ENCODE assay signal across 9 mouse cellular contexts in the genomic region with DNA sequence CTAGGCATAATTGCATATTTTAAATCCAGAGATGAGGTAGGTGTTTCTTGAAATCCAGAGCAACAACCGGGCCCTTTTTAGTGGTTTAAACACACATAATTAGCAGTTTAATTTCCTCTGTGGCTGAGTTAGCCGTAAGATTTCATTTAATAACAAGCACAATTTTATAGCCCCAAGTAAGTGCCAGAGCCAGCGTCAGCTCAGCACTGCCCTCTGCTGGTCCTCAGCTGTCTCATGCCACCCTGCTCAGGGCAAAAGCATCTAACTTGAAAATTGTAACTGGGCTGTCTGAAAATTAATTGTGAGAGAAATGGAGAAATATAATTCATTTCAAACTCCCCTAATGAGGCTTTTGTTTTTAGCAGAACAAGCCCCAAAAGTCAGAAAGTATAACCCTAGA.
DNase-seq lines count a peak whose midpoint lies in the region; ATAC-seq and TF ChIP-seq lines count a peak whose summit lies in the region.
"Had no signal": no experiment of that assay in that cellular context is flagged by ENCODE, and none has a peak within 500 bp of the region (broad histone marks: within the 10 kb centered on the region; RNA-seq: fewer than 3 reads in every experiment).

No protein-coding gene starts in this region.

- H3K9ac ChIP-seq in hindbrain, embryonic 13.5 days, result no peak overlapping the region
- H3K9ac ChIP-seq in midbrain, embryonic 16.5 days (ENCODE audit: low read depth, low read length), result no peak overlapping the region
- H3K9ac ChIP-seq: liver, embryonic 15.5 days had no signal

- no peak overlapping the region for H3K4me2 ChIP-seq in hindbrain, embryonic 13.5 days
- H3K4me2 ChIP-seq in midbrain, embryonic 16.5 days (ENCODE audit: low read length), result no peak overlapping the region
- H3K4me2 ChIP-seq: liver, embryonic 15.5 days had no signal

- peaks cover 14% of the 10 kb centered on the region; the same call in 1 of the 2 replicates for H3K27me3 ChIP-seq in hindbrain, embryonic 13.5 days
- H3K27me3 ChIP-seq in midbrain, embryonic 16.5 days (ENCODE audit: control insufficient read depth, insufficient read depth, low read depth, low read length), result no peaks in the 10 kb centered on the region; the same call in 1 of the 2 replicates
- H3K27me3 ChIP-seq: liver, embryonic 15.5 days had no signal

- no peak overlapping the region for H3K27ac ChIP-seq in embryonic fibroblast, embryonic 13.5 days (ENCODE audit: insufficient read depth, low read length)
- H3K27ac ChIP-seq in hindbrain, embryonic 13.5 days, result no peak overlapping the region
- H3K27ac ChIP-seq in midbrain, embryonic 16.5 days (ENCODE audit: low read length), result no peak overlapping the region
- H3K27ac ChIP-seq: liver, embryonic 15.5 days had no signal

- H3K9me3 ChIP-seq in hindbrain, embryonic 13.5 days, result no peaks in the 10 kb centered on the region
- no peaks in the 10 kb centered on the region for H3K9me3 ChIP-seq in midbrain, embryonic 16.5 days (replicated peaks; ENCODE audit: control insufficient read depth, low read length, poor library complexity, severe bottlenecking)
- H3K9me3 ChIP-seq: liver, embryonic 15.5 days had no signal

- ATAC-seq in CD4-positive, CD25-positive, alpha-beta regulatory T cell, adult 4 months, result no peak
- ATAC-seq in hindbrain, embryonic 13.5 days (ENCODE audit: low FRiP score), result 0 out of 2 replicates have a peak, but pooled peaks have one; percentile 63
- peak; percentile 84 for ATAC-seq in midbrain, embryonic 16.5 days

- H3K4me3 ChIP-seq in embryonic fibroblast, embryonic 13.5 days (ENCODE audit: insufficient read depth, low read length), result no peak overlapping the region
- no peak overlapping the region for H3K4me3 ChIP-seq in hindbrain, embryonic 13.5 days
- no peak overlapping the region for H3K4me3 ChIP-seq in midbrain, embryonic 16.5 days (ENCODE audit: low read depth, low read length)
- H3K4me3 ChIP-seq: liver, embryonic 15.5 days had no signal

- peak; percentile 93 for TF ChIP-seq CTCF in embryonic fibroblast, embryonic 13.5 days (IDR thresholded peaks at IDR 0.05; ENCODE audit: borderline replicate concordance, insufficient read depth, low read length)

- no peaks in the 10 kb centered on the region for H3K36me3 ChIP-seq in hindbrain, embryonic 13.5 days
- H3K36me3 ChIP-seq in midbrain, embryonic 16.5 days (ENCODE audit: control insufficient read depth, insufficient read depth, low read length), result no peaks in the 10 kb centered on the region
- H3K36me3 ChIP-seq: liver, embryonic 15.5 days had no signal

- WGBS in hindbrain, embryonic 13.5 days, result 7% methylated on average over 3 of the region's 3 CpGs
- WGBS in midbrain, embryonic 16.5 days, result 10% methylated on average over 3 of the region's 3 CpGs

- peak; percentile 75 for DNase-seq in CD4-positive, CD25-positive, alpha-beta regulatory T cell, adult 2 months (ENCODE audit: low read depth, low spot score)
- DNase-seq in adrenal gland, postnatal 36 days, result peak; percentile 69 to 81
- DNase-seq in left cerebral cortex, adult 11 months (ENCODE audit: low spot score), result peak; percentile 29
- peak; percentile 3 to 8 for DNase-seq in spleen, postnatal 36 days (ENCODE audit: low spot score in 2 of 2)

- no peaks in the 10 kb centered on the region for H3K4me1 ChIP-seq in embryonic fibroblast, embryonic 13.5 days (ENCODE audit: control insufficient read depth, insufficient read depth, low read length)
- H3K4me1 ChIP-seq in hindbrain, embryonic 13.5 days (replicated peaks), result peaks cover 8% of the 10 kb centered on the region
- peaks cover 5% of the 10 kb centered on the region; the same call in 1 of the 2 replicates for H3K4me1 ChIP-seq in midbrain, embryonic 16.5 days (ENCODE audit: control insufficient read depth, insufficient read depth, low read length)
- H3K4me1 ChIP-seq: liver, embryonic 15.5 days had no signal

- TF ChIP-seq POLR2A in embryonic fibroblast, embryonic 13.5 days (IDR thresholded peaks at IDR 0.05; ENCODE audit: low read depth, low read length), result no peak

Comparison
In these comparisons a context has a peak if more than half of its experiments do, and no peak if none do; other contexts are left out.
1. DNase-seq: peak in every context shown above with its lines; median percentile 75 in CD4-positive, CD25-positive, alpha-beta regulatory T cell, adult 2 months; 75 in adrenal gland, postnatal 36 days; 29 in left cerebral cortex, adult 11 months; 6 in spleen, postnatal 36 days.